13 mouse cellular contexts compared by ENCODE assay signal in the genomic region with DNA sequence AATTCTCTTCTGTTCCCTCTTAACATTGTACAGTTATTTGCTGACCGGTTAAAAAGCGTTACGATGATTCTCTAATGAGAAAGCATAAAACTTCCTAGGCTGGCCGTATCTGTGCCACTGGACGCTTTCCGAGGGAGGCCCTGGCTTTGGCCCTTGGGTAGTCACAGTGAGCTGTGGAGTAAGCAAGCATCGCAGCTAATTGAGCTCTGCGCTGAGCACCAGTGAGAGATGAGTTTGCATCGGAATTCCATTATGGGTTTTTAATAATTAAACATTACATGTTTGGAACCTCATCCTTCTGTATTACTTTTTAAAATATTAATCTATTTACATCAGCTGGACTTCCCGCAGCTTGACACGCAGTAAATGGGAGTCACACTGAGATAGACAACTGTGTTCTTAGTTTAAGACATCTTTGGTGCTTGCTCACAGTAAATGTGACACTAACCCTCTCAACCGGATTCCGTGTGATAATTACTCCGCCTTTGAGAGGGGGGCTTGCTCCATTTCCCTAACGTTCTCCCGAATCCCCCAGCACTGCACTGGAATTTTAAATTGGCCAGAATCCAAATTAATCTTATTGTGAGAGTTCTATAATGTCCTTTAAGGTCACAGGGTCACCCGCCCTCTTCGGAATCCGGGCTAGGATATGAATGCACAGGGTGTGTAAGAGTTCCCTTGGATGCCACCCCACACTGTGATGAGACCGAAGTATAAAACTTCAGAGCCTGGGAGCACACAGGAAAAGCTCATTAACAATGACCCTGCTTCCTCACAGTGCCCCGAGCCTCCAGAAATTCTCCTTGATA.
DNase-seq lines count a peak whose midpoint lies in the region; ATAC-seq lines count a peak whose summit lies in the region.
"Had no signal": no experiment of that assay in that cellular context is flagged by ENCODE, and none has a peak within 500 bp of the region (broad histone marks: within the 10 kb centered on the region; RNA-seq: fewer than 3 reads in every experiment).

No protein-coding gene starts in this region.

- no peaks in the 10 kb centered on the region for H3K27me3 ChIP-seq in neural tube, embryonic 12.5 days (replicated peaks)
- no peaks in the 10 kb centered on the region for H3K27me3 ChIP-seq in midbrain, embryonic 13.5 days
- H3K27me3 ChIP-seq: embryonic facial prominence, embryonic 12.5 days had no signal

- no peaks in the 10 kb centered on the region for H3K9me3 ChIP-seq in neural tube, embryonic 12.5 days
- H3K9me3 ChIP-seq in midbrain, embryonic 13.5 days = peaks cover 3% of the 10 kb centered on the region; the same call in 1 of the 2 replicates
- H3K9me3 ChIP-seq: embryonic facial prominence, embryonic 12.5 days had no signal

- DNase-seq in heart, adult 11 months = peak; percentile 81
- DNase-seq in heart, adult 9 months (ENCODE audit: low spot score in 2 of 2) = no peak
- DNase-seq in neural tube, embryonic 10.5 days (ENCODE audit: extremely low spot score, low spot score) = no peak
- no peak for DNase-seq in layer of hippocampus, postnatal 14 days (ENCODE audit: low spot score in 2 of 2)
- DNase-seq in layer of hippocampus, postnatal 36 days = no peak
- DNase-seq: cerebellum, adult 9-10 months; heart, postnatal 4 days; kidney, adult 8-10 months; liver, postnatal 0 days; right cerebral cortex, postnatal 25 days had no signal

- no peak overlapping the region for H3K27ac ChIP-seq in neural tube, embryonic 12.5 days
- H3K27ac ChIP-seq in midbrain, embryonic 13.5 days = peak overlapping the region; percentile 62
- H3K27ac ChIP-seq: embryonic facial prominence, embryonic 12.5 days had no signal

- H3K36me3 ChIP-seq in neural tube, embryonic 12.5 days = 0 out of 2 replicates have a peak, but pooled peaks cover 3% of the 10 kb centered on the region
- no peaks in the 10 kb centered on the region for H3K36me3 ChIP-seq in midbrain, embryonic 13.5 days

- 0 out of 2 replicates have a peak, but pooled peaks have one; percentile 19 for ATAC-seq in neural tube, embryonic 12.5 days (ENCODE audit: low FRiP score, low read depth)
- ATAC-seq in midbrain, embryonic 13.5 days = peak; percentile 16; the same call in 1 of the 2 replicates
- ATAC-seq: liver, postnatal 0 days had no signal

- 48% methylated on average over 21 of the region's 21 CpGs for WGBS in neural tube, embryonic 12.5 days
- 31% methylated on average over 21 of the region's 21 CpGs for WGBS in midbrain, embryonic 13.5 days

- 0 out of 2 replicates have a peak overlapping the region, but pooled peaks have one; percentile 9 for H3K4me2 ChIP-seq in neural tube, embryonic 12.5 days (replicated peaks)
- H3K4me2 ChIP-seq in midbrain, embryonic 13.5 days (replicated peaks) = no peak overlapping the region
- H3K4me2 ChIP-seq: embryonic facial prominence, embryonic 12.5 days had no signal

- no peak overlapping the region for H3K4me3 ChIP-seq in neural tube, embryonic 12.5 days
- H3K4me3 ChIP-seq in midbrain, embryonic 13.5 days (replicated peaks) = no peak overlapping the region
- H3K4me3 ChIP-seq: embryonic facial prominence, embryonic 12.5 days had no signal

- H3K4me1 ChIP-seq in neural tube, embryonic 12.5 days = peaks cover 17% of the 10 kb centered on the region
- H3K4me1 ChIP-seq in midbrain, embryonic 13.5 days (replicated peaks) = peaks cover 57% of the 10 kb centered on the region

- no peak overlapping the region for H3K9ac ChIP-seq in neural tube, embryonic 12.5 days
- H3K9ac ChIP-seq in midbrain, embryonic 13.5 days (replicated peaks) = no peak overlapping the region
- H3K9ac ChIP-seq: embryonic facial prominence, embryonic 12.5 days; liver, postnatal 0 days had no signal
